Mouse (Mus musculus) megakaryocyte, adult 5-6 weeks (primary cell): ENCODE measurements around the gene Bcar3. TPM values are rescaled to one million over a fixed set of nuclear protein-coding genes. Genes with fewer than 3 reads are reported as not detected.

Experiments used
- ATAC-seq: 2 replicates; pipeline ENCODE4 v1.8.0; 2016; ENCODE audit warnings: mild to moderate bottlenecking, inconsistent platforms; ENCODE audit not compliant: poor library complexity, severe bottlenecking
- total RNA-seq, 2 experiments: library from RNA; stranded (forward) in 1 of 2; stranded (reverse) in 1 of 2; fragments of 153-499, 151-499 nt in 1 of 2; fragments of 221-1000, 200-1000 nt in 1 of 2; gene quantifications; 2 replicates each; pipeline versions ENCODE4 v1.2.3 to v1.2.4; 2015 to 2017

Gene Bcar3
- total RNA-seq, 2 experiments from 2014 or later = 1.2 TPM

DNA sequence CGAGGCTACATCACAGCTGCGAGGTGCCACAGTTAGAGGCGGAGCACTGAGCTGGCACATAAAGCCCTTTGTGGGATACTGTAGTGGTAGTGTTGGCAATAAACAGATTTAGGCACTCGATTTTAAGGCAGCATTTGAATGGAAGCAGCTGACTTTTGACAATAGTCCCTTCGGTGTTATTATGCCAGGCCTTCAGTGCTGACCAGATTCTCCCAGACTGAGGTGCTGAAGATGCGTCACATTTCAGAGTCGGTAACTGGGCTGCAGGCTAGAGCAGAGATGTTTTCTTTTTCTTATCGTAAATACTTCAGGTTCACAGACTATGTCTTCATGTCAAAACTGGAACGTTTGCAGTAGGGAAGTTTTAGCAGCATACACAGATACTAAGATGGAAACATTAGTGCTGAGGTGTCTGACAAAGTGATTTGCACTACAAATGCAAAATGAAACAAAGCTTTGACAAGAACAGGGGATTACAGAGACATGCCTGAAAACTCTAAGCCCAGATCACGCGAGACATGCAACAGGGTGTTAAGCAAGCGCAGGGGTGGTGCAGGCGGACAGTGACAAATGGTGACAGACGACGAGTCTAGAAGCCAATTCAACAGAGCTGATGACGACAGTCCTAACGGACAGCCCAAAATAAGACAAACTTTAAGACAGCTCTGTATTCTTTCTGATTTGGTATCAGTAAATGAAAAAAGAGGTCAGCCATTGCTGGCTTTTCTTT lies 246.2 kb downstream of the Bcar3 start:
- ATAC-seq = peak; percentile 34; the same call in 1 of the 2 replicates

DNA sequence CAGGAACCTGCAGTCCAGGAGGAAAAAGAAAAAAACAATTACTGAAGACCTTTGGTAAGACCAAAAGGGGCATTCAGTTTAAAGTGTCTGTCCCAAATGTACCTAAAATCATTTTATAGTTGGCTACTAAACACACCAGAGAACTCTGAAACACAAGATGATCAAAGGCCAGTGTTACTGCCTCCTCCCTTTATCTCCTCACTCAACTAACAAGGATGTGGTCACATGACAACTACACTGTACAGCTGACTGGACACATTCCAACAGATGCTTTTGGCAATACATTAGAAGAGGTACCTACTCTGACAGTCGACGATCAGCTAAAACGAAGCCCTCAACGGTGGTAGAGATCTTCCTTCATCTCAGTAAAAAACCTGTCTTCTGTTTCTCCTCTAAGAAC lies 247.0 kb downstream of the Bcar3 start:
- ATAC-seq = no peak

DNA sequence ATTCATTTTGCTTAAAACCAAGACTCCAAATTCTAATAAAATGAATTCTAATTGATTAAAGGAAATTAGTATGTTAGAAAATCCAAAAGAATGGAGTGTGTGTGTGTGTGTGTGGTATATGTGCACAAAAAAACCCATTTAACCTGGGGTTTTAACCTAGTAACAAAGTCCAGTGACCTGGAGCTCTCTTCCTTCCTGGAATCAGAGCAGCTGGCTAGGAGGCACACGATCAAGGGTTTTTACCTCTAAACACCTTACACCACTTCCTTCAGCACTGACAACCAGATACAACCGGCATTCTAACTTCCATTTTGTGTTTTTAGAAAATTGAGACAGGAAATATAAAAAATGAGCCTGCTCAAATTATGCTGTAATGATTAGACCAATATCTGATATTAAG lies 251.4 kb downstream of the Bcar3 start:
- no peak for ATAC-seq

DNA sequence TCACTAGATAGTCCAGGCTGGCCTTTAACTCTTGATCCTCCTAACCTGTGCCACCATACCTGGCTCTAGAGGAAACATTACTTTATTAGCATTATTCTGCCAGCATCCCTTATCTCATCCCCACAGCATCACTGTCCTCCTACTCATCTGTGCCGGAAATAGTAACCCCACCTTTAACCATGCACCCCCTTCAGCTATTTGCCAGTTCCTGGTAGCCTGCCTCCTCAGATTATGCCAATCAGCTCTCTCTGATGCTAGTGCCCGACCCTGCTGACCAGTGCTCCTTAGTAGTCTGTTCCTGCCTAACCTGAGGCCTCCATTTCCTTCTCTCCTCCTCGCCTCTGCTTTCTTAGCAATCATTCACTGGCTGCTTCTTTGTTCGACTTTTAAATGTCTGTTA lies 253.5 kb downstream of the Bcar3 start:
- ATAC-seq = peak; percentile 17; the same call in 1 of the 2 replicates

DNA sequence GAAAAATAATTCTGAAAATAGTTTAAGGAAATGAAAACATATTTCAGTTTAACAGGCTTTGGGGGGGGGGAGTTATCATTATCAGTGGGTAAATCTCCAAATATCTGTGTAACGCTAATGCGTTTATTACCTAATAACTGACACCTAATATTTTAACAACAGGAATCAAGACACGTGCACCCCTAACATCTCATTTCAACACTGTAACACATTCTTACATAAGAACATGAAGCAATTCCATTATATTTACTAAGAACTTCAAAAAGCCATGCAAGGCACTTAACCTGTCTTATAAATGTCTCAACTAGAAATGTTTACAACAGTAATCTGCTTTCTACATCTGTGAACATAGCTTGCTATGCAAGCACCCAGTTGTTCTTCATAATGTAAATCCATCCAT lies 257.2 kb downstream of the Bcar3 start:
- ATAC-seq = peak; percentile 40

DNA sequence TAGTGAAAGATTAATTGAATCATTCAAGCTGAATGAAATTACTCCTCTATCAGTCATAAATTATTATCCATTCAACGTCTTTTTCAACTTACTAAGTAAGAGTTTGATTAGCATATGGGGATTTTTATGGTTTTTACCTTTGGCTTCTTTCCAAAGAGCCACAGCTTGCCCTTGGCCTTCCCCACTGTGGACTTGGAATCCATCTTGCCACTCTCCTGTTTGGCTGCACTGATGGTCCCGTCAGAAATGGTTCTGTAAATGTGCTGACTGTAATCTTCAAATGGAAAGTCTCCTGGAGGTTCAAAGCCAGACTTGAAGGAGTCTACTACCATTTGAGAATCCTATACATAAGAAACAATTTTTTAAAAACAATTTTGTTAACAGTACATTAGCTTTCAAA lies 263.8 kb downstream of the Bcar3 start:
- no peak for ATAC-seq

DNA sequence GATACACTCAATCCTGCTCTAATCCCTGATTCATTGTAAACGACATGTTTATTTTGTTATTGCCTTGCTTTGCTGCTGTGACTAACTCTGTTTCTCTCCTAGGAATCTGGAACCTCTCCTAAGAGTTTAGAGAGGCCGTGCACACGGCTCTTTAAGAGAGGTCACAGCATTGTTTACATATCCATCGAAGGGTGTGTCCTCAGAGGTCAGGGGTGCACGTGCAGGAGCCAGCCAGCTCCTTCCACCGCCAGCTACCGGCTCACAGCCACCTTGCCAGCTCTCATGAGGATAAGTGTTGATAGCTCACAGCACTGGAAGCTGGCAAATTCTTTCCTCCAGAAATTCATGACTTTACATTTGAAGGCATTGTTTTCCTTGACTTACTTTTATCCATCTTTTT lies 271.3 kb downstream of the Bcar3 start:
- ATAC-seq = no peak

DNA sequence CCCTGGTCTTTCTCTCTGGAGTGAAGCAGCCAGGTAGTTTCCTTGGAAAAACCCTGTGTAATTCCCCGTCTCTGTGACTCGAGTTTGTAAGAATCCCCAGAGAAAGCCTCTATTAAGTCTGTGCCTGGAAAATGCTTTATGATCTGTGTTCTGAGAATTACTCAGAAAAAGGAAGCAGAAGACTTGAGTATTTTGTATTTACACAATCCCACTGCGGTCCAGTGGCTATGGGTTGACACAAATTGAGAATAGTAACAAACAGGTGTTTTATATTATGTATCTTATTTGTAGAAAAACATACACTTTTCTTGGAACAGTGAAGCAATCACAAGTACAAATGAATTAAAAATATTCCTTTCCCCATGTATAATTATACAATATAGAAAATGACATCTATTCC lies 272.2 kb downstream of the Bcar3 start:
- peak; percentile 41 for ATAC-seq

DNA sequence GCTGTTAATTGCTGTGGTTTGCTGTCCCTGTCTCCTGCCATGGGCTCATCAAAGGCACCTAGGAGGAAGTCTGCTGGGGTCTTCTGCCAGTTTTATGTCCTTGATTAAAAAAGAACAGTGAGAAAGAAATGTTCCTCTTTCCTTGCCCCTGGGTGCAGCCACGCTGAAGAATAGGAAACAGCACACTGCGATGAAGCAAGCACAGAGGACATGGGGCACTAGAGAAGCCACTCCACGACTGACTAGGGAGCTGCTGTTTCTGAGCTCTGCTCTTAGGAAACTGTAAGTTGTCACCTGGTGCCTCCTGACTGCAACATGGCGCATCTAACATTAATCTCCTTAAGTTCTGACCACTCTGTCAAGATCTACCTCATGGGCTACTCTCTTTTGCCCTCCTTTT lies 272.6 kb downstream of the Bcar3 start:
- ATAC-seq = peak; percentile 98

DNA sequence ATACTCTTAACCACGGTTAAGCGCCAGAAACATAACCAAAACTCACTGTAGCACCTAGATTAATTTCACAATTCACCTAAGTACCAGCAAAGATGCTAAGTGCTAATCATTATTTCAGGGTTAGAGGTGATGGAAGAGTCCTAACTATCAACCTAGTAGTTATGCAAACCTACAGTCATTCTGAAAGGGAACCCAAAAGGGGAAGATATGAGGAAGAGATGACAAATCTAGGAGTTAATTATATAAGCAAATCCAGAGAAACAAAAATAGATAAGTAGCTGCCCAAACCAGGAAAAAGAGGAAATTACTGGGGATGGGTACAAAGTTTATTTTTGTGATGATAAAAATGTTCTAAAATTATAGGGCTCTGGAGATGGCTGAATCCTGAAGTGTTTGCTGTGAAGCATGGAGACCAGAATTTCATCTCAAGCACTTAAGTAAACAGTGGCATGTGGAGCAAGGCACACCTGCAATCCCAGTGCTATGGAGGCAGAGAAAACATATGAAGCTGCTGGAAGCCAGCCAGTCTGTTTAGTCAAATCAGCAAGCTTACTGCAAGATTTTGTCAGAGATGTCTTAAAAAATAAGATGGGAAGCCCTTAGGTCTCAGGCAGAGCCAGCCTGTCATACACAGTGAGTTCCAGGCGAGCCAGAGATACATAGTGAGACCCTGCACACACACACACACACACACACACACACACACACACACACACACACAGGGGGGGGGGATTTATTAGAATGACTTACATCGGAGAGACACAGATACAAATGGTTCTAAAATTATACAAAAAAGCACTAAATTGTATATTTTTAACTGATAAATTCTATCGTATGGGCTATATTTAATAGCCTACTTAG lies 279.7 kb downstream of the Bcar3 start:
- ATAC-seq = peak; percentile 44

DNA sequence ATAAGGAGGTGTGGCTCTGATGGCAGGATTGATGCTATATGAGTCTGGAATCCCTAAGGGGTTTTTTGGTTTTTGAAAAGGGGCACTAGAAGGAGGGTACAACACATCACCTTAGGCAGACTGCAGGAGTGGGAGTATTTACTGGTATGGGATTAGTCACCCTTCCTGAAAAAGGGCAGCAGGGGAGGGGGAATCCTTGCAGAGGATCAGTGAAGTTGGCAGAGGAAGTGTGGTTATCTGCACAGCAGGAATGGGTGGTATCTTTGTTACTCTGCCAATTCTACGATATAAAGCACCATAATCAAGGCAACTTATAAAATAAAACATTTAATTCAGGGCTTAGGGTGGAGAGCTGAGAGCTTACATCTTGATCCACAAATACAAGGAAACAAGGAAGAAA lies 281.0 kb downstream of the Bcar3 start:
- no peak for ATAC-seq

DNA sequence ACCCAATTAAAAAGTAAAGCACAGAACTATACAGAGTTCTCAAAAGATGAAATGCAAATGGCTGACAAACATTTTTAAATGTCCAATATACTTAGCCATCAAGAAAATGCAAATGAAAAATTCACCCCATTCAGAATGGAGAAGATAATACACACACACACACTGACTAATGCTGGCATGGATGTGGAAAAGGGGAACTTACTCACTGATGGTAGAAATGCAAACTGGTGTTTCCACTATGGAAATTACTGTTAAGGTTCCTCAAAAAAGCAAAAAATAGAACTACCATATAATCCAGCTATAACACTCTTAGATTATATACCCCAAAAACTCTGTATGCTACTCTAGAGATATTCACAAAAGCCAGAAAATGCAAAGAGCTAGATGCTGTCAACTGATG lies 283.4 kb downstream of the Bcar3 start:
- ATAC-seq = peak; percentile 84

Other genes starting within 250 kb of the Bcar3 start
- gene Abca4, start 249.7 kb upstream of the Bcar3 start, total RNA-seq (2015) = 0.91 and 1.4 TPM in 2 replicates
- gene Abca4, start 249.7 kb upstream of the Bcar3 start, total RNA-seq (2017) = 0.57 and 0.92 TPM in 2 replicates
- 59.2 and 67.7 TPM in 2 replicates for gene Gclm, start 48.6 kb upstream of the Bcar3 start, total RNA-seq (2015)
- gene Gclm, start 48.6 kb upstream of the Bcar3 start, total RNA-seq (2017) = 20.2 and 28.8 TPM in 2 replicates
- 65.3 and 76.9 TPM in 2 replicates for gene Dnttip2, start 19.7 kb upstream of the Bcar3 start, total RNA-seq (2015)
- gene Dnttip2, start 19.7 kb upstream of the Bcar3 start, total RNA-seq (2017) = 81.9 and 94.7 TPM in 2 replicates